Mouse (Mus musculus) monocyte, adult 59 days (primary cell): Measurements from ENCODE around the gene Pdcd1. TPM values are rescaled to one million over a fixed set of nuclear protein-coding genes. Genes with fewer than 3 reads are reported as not detected.

Experiments used
- total RNA-seq, 2 experiments: library from RNA; stranded (reverse); gene quantifications; one replicate each; pipeline ENCODE4 v1.2.4; 2023

The Pdcd1 gene
- under 1 TPM in 1 of 2 experiments, not detected in 1; 0.66 TPM for total RNA-seq

DNA sequence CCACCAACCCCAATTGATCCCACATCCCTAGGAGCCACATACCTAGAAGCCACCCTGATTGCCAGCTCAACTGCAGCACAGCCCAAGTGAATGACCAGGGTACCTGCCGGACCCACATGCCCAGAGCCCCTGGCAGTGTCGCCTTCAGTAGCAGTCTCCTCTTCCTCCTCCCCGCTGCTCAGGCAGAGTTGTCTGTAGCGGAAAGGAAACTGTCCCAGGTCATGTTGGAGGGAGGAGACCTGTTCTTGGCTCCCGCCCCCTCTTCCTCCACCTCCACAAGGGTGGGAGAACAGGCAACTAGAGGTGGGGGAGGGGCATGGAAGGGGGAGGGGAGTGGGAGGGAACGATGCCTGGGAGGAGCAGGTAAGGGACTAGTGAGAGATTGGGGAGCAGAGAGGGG is at the start of gene Pdcd1:
TSS of gene Pdcd1 (minus strand) at position 181 of the 400 bp plus-strand sequence.

DNA sequence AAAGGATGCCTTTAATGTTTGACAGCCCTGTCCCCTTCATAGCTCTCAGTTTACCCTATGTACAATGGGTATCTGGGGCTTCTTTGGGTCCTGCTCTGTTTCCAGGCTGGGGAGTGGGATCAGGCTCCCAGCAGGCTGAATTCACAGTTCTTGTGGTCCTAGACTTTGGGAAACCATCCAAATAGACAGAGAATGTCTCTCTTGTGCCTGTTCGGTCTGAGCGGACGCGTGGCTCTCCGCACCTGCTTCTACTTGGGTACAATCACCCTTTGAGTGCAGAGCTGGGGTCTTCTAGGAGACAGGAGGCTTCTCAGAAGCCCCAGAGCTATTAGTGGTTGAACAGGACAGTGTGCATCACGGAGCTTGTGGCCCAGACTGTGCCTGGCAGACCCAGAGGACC is 32.2 kb downstream of the Pdcd1 start, which contains the start of gene Neu4:
TSS of gene Neu4 (plus strand) at position 301 of the 400 bp plus-strand sequence.

DNA sequence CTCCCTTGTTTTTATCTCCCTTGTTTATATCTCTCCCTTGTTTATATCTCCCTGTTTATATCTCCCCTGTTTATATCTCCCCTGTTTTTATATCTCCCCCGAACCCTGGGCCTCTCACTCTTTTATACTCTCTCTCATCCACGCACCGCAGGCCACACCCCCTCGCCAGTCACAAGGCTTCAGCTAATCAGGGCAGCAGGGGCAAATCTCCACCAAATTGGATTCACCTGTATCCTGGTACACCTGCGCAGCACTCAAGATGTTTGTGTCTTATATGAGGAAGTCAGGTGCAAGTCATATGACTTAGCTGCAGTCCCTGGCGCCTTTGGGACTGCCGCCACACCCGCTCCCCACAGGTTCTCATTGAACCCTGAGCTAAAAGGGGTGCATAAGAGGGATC is 62.1 kb downstream of the Pdcd1 start, which contains the start of gene Gal3st2c:
TSS of gene Gal3st2c (plus strand) at position 301 of the 400 bp plus-strand sequence.

Other genes starting within 250 kb of the Pdcd1 start
- gene Ing5, start 248.6 kb downstream of the Pdcd1 start, total RNA-seq: 10 to 100 TPM; 18.7 to 23.5 TPM
- gene D2hgdh, start 227.6 kb downstream of the Pdcd1 start, total RNA-seq: 10 to 100 TPM; 21.0 to 23.5 TPM
- gene Gal3st2, start 191.2 kb downstream of the Pdcd1 start, total RNA-seq: not detected
- gene Gal3st2b, start 134.2 kb downstream of the Pdcd1 start, total RNA-seq: under 1 TPM; 0.50 to 0.82 TPM
- gene Gal3st2c, start 62.0 kb downstream of the Pdcd1 start, total RNA-seq: under 1 TPM; 0.06 to 0.16 TPM
- gene Neu4, start 32.1 kb downstream of the Pdcd1 start, total RNA-seq: not detected